Mouse (Mus musculus) lung, postnatal 14 days (tissue): ENCODE measurements around the gene Fam241a.

ENCODE experiments used
- DNase-seq: peaks from one replicate; pipeline ENCODE4 v3.0.0; 2021

The Fam241a gene

DNA sequence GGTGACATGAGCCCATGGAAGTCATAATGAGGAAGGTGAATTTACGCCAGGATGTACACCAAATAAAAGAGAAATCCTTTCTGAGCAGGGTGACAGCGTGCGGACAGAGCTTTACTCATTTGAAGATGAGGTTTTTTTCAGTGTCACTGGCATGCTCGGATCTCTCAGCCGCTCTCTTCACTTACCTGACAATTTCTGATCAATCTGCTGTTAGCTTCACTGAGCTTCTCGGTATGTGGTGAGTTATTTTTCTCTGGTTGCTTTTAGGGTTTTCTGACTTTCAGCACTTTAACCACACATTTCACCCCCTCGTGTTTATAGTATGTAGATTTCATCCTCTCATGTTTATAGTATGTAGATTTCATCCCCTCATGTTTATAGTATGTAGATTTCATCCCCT, 21.1 kb downstream of the Fam241a start:
- no peak for DNase-seq

DNA sequence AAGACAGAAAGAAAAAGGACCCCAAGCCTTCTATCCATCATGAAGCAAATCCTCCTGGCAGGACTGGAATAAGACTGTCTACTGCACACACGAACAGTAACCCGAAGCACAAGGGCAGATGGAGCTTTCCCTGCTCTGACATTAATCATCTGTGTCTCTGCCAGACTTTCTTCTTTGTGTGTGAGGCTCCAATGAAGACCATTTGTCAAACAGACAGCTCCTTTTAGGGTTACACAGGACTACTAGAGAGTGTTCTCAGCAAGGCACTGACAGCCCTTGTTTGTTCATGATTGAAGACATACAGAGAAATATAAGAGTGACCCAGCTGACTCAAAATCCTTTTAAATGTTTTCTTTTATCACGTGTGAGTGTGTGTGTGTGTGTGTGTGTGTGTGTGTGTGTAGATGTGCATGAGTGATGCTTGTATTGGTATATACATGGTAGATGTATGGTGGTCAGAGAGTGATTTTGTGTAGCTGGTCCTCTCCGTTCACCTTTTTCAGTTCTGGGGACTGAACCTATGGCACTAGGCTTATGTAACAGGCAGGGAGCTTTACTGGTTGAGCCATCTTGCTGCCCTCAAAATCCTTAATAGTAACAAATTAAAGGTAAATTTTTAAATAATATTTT, 21.8 kb downstream of the Fam241a start:
- DNase-seq = no peak

DNA sequence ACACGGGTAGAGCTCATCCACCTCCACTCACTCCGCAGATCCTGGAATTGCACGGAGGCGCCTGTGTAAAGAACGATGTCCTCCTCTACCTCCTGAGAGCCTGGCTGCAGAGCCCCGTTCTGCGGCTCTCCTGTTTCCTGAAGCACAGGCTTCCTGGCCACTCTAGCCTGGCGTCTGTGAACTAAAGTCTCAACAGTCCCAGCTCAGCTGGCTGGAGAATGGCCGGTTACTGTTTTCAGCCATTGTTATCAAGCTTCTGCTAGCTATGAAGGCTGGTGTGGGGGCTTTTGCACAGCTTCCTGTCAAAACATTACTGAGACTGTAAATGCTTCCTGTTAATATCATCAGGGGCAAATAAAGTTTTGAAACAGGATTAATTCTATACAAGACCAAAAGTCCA, 24.5 kb downstream of the Fam241a start:
- peak; percentile 17 for DNase-seq

DNA sequence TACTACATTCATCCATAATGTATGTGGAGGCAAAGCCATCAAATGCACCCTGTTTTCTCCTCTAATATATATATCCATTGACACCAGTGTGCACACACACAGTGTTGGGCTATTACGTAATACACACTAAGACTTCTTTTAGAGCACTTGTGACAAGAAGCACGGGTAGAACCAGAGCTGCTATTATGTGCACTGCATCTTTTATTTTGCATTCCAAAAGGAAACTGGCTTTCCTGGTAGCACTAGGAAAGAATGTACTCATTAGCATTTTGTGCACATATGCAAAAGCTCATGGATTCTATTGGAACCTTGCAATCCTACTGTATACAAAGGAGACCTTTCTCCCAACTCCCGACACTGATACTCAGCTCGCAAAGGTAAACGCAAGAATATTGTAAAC, 27.2 kb downstream of the Fam241a start:
- DNase-seq = no peak

DNA sequence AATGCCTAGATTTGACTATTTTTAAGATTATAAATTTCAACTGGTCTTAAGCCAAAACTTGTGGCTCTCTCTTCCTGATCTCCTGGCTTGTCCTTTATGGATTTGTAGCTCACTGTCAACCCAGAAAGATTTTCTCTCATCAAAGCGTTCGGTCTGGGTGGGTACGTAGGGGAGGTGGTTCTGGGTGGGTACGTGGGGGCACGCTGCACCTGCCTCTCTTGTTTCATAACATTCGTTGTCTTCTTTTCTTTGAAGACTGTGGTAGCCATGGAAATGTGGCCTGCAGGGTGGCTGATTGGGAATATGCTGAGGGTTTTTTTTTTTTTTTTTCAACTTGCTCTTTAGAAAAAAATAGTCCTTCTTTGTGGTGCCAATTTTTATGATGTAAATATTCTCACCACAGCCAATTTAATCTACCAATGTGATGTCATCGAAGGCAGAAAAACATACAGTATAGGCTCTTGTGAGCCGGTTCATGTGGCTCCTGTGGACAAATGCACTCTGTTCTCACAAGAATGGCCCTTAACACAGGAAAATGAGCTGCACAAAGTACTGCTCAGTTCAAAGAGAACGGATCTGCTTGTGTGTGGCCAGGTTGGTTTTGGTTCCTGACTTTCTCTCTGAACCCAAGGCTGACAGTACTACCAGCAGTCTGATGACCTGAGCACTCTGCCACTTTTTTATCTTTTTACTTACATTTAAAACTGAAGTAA, 27.9 kb downstream of the Fam241a start:
- no peak for DNase-seq

DNA sequence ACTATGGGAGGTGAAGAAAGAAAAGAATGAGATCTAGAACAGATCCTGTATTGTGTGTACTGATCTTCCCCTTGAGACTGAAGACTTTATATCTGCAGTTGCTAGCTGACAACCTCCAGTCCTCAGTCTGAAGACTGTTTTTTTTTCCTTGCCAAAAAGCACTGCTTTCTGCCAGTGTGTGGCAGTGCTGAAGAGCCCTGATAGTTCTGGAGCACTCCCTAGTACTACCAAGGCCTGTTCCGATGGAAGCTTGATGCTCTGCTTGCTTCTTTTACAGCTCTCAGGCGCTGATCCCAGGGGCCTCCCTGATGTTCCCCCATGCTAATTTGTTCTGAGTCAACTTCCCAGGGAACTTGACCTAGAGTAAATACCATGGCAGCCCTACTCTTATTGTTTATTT, 31.9 kb downstream of the Fam241a start:
- no peak for DNase-seq

DNA sequence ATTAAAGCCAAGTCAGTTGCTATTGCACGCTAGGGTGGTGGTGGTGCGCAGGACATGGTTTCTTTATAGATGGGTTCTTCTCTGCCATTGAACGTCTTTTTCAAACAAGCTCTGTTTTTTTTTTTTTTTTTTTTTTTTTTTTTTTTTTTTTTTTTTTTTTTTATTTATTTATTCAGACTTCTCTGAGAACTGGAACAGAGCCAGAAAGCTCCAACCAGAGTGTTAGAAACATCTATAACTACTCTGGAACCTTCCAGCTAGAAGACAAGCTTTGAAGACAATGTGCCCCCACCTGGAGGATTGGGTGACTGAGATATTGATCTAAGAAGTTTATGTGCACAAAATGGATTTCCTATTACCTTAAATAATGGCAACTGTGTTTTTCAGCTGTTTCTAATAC, 32.6 kb downstream of the Fam241a start:
- no peak for DNase-seq

DNA sequence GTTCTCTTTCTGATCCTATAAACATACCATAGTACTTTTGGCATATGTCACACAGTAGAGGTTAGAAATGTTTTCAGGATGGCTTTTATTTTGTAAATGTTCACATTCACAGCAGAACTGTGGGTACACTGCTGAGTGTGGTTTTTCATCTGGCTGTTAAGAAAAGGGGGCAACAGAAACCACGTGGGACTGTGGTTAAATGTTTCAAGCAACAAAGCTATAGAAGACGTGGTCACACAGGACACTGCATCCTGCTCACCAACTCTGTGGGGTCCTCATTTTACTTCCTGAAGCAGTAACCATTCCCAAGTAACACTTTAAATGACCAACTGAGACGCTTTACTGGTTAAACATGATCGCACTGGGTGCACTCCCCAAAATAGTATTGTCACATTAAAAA, 33.6 kb downstream of the Fam241a start:
- no peak for DNase-seq

DNA sequence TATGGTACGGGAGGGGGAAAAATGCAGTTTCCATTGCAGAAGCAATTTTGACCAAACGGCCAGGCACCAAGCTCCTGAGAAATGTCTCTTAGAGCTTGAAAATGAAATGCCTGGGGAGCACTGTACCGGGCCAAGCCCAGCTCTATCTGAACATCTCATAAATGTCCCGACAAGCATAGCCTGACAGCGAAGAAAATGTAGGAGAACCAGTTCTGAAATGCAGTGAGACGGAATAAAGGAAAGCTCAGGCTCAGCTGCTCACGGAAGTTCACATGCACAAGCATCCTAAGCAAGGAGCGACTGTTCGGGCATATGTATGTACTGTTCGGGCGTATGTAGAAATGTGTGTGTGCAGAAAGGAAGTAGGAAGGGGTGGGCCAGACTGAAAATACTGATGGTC, 34.8 kb downstream of the Fam241a start:
- DNase-seq = no peak

DNA sequence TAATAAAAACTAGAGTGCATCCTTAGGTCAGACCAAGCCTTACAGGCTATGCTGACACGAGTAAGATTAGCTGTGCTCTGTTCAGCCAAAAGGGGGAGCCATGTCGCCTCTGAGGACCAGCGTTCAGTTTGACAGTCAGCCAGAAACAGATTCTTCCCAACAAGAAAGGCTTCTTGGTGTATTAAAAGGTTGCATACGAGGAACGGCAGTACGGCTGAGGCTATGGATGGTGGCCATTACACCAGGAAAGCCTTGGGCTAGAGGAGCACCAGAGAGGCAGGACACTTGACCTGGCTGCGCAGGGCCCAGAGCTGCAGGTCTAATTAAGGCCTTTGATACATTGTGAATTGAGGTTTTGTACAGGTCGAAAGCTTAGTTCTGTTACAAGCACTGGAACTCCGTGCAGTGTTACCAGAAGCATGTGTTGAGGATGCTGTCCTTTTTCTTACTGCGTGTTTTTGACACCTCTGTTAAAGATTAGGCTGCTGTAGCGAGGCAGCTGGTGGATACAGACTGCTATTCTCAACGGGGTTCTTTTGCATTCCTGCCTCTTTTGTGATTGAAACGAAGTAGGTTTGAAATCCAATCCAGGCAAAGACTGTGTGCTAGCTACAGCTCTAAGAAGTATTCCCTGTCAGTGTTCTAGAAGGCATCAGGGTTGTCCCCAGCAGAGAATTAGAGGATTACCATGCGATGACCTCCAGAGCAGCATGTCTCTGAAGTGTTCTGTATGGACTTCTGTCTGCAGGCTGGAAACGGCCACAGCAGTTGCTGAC, 42.5 kb downstream of the Fam241a start:
- DNase-seq = peak; percentile 86

DNA sequence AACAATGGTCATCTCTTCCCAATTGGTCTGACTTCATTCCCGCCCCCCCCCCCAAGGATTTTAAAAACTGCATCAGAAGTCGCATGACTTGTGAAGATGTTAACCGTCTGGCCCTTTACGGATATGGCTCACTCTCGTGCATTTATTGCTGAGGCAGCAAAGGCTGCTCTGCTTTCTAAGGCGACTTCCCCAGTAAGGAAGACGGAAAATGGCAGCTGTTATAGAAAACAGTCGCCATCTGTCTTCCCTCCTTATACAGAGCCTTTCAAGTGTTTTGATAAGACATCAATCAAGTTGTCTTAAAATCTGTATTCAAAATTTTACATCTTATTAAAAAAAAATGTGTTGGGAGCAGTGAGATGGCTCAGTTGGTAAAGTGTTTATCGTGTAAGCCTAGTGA, 43.4 kb downstream of the Fam241a start:
- no peak for DNase-seq

DNA sequence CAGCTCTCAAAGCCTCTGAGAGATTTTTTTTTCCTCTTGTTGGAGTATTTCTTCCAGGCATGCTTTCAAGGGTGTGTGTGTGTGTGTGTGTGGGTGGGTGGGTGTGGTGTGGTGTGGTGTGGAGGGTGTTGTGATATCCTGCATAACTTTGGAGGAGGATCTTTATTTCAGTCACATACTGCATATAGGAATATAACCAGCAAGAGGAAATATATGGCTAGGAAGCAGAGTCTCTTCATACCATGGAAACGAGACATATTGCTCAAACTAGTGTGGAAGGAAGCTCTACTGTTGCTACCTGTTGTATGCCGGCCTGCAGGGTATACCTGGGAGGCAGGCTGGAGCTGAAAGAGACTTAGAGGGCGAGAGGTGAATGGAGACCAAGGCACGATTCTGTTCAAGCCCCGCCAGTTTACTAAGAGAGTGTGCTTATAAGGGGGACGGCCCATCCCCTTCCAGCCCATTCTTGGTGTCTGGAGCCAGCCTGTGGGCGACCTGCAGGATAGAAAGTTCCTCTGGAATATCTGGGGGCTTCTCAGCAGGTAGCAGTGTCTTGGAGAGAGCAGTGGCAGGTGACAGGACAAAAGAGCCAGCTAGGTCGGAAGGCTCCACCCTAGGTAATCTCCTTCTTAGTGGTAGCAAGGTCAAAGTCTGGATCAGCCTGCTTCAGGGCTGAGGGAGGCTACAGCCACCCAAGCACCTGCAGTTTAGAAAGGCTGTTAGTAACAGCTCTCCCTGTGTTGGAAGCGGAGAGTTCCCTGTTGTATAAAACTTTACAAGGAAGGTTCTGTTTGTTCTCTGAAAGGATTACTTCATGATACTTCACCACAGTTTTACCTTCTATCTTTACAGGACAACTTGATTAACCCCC, 45.1 kb downstream of the Fam241a start:
- no peak for DNase-seq

DNA sequence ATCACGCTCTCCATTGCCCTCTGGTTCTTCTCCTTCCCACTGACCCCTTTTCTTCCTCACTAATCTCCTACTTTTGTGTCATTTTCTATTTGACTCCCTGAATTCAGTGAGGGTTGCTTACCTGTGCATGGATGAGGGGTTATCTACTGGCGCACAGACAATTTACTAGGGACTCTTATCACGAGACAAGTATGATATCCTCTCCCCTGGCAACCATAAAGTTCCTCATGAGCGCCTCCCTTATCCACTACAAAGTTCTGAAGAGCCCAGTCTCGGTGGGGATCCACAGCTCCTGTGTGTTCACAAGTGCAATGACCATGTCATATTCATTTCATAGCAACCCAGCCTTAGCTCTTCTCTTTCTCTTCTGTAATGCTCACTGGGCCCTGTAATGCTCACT, 46.2 kb downstream of the Fam241a start:
- no peak for DNase-seq

DNA sequence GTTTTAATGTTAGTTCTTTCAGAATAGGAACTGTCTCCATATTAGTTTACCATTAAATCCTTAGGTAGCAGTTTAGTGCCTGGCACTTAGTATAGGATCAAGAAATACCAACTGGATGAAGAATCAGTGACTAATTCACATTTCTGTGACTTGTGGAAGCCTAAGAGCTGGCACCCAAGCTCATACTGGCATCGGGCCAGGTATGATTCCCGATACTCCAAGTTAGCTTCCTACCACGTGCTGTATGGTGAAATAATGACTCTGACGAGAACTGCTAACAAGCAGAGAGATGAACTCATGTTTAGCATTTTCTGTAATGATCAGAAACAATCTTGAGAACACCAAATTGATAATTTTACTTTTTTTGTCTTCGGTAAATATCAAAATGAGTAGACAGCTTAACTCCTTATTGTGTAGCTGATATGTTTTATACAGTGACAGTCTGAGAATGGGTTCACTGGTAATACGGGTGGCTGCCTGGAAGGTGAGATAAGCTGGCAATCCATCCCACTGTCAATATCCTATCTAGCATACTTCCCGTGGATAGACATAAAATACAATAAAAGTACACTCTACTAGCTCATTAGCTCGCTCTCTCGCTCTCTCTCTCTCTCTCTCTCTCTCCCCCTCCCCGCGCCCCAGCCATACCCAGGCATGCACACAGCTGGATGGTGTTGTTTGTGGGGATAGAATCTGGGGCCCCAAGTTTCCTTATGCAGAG, 47.9 kb downstream of the Fam241a start:
- DNase-seq = peak; percentile 39

DNA sequence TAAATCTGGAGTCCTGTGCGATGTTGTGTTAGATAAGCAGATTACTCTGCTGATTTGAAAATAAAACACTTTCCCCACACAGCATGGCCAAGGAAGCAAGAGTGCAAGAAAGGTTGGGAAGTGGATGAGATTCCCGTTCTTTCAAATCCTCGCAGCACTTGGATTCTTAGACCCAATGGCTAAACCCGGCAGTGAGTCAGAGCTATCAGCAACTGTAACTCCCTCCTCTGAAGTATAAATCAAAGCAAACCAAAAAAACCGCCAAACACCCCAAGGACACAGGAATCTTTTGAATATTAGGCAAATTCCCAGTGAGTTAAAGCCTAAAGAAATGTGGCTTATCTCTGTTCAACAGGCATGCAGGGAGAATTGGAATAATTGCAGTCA, 52.2 kb downstream of the Fam241a start:
- no peak for DNase-seq

DNA sequence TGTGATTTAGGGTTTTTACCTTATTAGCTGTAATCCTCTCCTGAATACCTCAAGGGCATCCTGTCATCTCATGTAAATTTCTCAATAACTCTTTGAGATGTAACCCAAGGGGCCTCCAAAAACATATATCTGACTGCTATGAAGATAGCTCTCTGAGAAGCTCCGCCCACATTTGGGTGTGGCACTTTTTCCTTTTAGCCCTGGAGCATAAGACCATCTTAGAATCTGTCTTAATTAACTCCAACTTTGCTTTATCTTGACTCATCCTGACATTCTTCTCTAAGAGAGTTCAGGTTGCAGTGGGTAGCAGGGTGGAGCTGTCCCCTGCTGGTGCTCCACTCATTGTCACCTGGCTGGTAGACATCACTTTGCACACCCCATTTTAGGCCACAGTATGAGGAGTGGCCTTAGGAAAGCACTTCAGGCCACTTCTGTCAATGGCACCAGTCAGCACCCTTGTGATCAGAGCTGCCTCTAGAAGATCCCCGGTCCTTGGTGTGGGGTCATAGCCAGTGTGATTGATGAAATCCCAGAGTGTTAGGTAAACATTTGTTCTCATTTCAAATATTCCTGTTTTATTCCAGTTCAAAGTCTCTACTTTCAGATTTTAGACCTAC, 52.7 kb downstream of the Fam241a start:
- peak; percentile 21 for DNase-seq

DNA sequence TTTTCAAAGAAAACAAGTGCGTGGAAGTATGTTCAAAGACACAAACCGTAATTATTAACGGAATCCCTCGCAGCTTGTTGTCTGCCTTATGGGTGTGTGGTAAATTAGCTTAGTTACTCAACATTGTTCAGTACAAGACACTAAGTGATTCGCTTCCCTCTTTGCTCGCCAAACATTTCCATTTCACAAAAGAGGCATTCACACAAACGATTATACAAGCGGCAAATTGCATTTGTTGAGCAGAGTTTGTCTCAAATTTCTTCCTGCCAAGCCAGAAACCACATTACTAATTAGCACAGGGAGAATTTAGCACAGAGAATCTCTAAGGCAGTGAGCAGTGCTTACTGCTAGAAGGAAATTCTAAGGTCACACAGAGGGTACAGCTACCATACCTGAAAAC, 54.2 kb downstream of the Fam241a start:
- no peak for DNase-seq

DNA sequence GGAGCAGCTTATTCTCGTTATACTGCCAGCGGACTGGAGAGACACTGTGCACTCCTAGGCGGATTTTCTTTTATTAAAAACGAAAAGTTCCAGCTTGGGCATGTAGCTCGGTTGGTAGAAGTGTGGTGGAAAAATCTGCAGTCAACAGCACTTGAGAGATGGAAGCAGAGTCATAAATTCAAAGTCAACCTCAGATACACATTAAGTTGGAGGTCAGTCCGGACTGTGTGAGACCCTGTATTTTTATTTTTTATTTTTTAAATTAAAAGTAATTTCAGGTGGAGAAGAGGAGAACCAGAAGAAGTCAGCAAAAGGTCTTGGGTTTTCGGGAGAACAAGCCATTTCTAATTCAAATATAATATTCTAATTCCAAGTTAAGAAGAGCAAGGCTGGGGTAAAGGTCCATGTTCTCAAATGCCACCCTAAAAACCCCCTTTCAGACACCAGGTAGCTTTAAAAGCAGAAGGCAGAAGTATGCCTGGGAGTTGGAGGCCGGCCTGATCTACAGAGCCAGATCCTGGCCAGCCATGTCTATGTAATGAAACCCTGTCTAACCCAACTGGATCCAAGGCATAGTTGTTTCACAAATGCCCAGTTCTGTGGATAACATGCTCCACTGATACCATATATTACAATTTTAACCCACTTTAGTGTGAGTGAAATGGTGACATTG, 58.0 kb downstream of the Fam241a start:
- DNase-seq = no peak

DNA sequence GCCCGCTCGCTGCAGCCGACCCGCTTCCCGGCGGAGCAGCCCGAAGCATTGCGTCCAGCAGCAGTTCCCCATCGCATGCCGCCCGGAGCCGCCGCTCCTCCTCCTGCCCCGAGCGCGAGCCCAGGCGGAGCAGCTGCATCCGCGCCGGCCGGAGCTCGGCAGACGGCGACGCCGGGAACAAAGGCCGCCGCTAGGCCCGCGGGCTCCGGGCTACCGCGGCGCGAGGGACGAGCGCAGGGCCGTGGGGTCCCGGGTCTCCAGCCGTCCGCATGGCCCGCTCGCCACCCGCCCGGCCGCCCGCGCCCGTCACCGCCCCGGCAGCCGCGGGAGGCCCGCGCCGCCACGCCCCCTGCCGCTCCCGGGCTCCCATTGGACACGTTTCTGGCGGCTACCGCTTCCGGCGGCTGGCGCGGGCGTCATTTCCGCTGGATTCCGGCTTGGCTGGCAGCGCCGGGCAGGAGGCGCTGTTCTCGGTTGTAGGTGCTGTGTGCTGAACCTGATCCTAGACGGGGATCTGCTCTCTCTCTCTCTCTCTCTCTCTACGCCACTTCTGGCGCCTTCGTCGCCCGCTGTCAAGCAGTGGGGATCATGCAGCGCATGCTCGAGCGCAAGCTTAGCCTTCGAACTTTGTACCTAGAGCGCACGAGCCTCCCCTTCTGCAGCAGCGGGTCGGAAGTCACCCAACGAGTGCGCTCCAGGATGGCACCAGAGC, 58.8 kb downstream of the Fam241a start, which contains the start of gene Ap1ar:
Gene Ap1ar (minus strand): TSS at position 370 of the 712 bp plus-strand sequence.
- peak; percentile 97 for DNase-seq

DNA sequence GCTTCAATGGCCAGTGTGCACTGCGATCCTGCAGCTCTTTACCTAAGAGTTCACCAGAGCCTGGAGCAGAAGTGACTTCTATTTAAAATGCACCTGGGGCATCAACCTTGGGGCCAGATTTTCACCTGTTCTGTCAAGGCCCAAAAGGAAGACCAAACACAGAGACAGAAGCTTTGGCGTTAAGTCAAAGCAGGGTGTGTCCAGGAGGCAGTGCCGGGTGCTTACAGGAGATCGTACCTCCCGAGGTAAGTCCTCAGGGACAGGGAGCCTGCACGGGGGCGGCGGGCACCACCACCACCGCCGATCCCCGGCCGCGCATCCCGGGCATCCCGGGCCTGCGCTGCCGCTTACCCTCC, 59.3 kb downstream of the Fam241a start:
- DNase-seq = no peak

DNA sequence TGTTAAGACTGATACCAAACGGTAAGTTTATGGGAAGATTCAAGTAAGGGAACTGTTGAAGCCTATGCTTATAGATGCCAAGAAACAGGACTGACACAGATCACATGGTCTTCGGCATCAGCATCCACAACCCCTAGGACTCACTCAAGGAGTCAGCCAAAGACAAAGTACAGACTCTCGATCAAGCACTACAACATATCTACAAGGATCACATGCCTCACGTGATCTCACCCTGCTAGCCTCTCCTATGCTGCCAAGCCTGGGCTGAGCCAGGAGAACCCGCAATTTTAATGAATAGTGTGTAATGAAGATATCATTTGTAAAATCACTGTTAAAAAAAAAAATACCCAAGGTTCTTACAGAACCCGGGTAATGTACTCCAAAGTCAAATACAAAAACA, 60.5 kb downstream of the Fam241a start:
- no peak for DNase-seq
